Mouse (Mus musculus) left cerebral cortex, postnatal 36 days (tissue): ENCODE data around the gene Ntn4. TPM values are rescaled to one million over a fixed set of nuclear protein-coding genes. Genes with fewer than 3 reads are reported as not detected.
"Not testable (repeated sequence)": the region's sequence is repeated elsewhere in the genome, so short reads cannot be mapped to it uniquely, and the experiment has no call there.

Experiments used
- DNase-seq, 2 experiments: peaks; one replicate each; pipeline ENCODE4 v3.0.0; 2021 to 2022; ENCODE audit warnings: low spot score in 2 of 2, mixed read lengths in 1 of 2
- intact Hi-C: fragments of 180-260 bp; cut with DNase I; formaldehyde crosslinking; loops from one replicate; pipeline ENCODE4 v1.15.1; 2025
- total RNA-seq, 2 experiments: library from RNA; stranded (reverse); gene quantifications; 2 replicates each; pipeline ENCODE4 v1.2.3; 2021

Ntn4 gene
- total RNA-seq, 2 experiments from 2014 or later: 9.6 to 13.2 TPM

DNA sequence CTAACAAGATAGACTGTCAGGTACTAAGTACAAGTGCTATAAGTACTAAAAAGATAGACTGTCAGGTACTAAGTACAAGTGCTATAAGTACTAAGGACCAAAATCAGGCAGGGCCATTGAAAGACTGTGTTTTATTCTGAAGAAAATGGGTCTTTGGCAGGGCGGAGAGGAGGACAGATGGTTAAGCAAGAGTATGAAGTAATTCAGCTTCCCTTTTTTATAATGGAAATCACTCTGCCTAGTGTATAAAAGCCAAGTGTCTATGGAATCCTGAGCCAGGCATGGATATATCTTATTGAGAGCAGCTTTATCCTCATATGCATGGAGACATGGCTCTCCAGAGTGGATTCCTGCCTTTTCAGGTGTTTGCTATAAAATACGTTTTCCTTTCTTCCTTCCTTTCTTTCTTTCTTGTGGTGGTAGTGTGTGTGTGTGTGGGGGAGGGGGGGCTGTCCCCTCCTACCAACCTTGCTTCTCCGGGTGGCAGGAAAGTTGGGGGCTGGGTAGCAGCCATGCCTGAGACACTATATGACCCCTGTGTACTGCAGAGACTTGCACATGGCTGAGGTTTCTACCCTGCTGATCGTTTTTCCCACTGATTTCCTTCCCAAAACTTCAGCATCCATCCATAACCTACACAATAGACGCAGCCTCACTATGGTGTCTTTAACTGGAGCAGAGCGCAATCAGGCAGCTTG is 40.3 kb downstream of the Ntn4 start:
- intact Hi-C loops: no loop called here
- DNase-seq: no peak

DNA sequence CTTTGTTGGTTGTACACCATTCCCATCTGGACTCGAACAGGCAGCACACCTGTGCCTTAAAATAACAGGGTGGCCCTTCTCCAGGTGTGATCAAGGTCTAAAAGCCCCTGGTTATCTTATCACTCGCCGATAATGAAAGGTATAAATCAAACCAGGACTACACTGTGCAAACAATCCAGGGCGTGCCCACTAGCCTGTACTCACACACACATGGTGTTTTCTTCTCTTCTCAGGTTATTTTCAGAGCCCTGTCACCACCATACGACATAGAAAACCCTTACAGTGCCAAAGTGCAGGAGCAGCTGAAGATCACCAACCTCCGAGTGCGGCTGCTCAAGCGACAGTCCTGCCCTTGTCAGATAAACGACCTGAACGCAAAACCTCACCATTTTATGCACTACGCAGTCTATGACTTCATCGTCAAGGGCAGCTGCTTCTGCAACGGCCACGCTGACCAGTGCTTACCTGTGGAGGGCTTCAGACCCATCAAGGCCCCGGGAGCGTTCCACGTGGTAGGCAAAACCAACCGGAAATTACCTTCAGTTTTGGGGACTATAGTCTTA is 41.8 kb downstream of the Ntn4 start:
- intact Hi-C loops: no loop called here
- no peak for DNase-seq

DNA sequence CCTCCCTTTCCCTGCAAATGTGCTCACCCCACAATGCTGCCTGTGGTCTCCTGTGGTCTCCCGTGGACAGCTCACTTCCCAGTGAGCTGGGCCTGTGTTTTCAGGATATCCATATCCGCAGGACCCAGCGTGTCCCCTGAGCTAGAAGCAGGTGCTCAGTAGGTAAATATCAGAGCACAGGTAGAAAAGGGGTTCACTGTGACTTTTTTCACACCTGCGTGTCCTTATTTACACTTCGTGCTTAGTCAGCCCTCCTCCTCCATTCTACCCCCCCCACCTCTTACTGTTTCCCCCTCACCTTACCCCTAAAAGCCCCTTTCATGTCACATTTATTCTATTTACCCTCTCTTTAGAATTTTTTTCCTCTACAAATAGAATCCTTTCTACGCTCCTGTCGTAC is 42.7 kb downstream of the Ntn4 start:
- no peak for DNase-seq
- intact Hi-C loops: no loop called here

DNA sequence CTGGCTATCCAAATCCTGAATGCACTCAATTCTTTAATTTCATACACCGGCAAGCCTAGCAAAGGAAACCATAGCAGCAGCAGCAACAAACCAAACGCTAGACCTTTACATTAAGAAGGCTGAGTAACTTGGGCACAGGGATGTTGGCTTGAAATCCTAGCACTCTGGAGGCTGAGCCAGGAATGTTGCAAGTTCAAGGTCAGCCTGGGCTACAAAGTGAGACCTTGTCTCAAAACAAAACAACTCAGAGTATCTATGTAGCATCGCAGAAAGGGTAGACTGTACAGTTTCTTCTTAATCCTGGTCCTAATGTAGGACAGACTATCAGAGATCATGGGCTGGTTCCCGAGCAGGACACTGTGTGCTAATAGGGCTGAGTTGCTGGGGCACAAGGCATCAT is 43.4 kb downstream of the Ntn4 start:
- no peak for DNase-seq
- intact Hi-C loops: no loop called here

DNA sequence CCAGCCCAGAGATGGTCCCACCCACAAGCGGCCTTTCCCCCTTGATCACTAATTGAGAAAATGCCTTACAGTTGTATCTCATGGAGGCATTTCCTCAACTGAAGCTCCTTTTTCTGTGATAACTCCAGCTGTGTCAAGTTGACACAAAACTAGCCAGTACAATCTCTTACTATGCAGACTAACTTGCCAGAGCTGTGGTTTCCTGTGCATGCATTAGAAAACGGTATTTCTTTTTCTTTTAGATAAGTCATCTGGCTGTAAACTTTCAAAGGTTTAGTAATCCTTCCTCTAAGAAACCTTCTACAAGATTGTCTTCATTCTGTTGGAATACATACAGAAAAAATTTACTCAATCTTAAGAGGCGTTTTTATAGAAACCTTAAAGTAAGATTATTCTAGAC is 44.9 kb downstream of the Ntn4 start:
- intact Hi-C loops, DNase-seq: not testable (repeated sequence)

DNA sequence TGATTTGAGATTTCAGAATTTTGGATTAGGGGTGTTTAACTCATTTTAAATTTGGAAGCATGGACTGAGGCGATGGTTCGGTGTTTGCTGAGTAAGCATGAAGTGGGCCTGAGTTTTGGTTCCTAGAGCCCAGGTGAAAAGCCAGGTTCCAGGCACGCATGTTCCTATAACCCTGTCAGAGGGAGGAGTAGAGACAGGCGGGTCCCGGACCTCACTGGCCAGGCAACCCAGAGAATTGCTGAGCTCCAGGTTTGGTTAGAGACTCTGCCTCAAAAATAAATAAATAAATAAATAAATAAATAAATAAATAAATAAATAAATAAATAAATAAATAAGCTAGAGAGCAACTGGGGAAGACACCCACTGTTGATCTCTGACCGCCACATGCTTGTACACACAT is 46.1 kb downstream of the Ntn4 start:
- intact Hi-C loops: no loop called here
- DNase-seq: no peak

DNA sequence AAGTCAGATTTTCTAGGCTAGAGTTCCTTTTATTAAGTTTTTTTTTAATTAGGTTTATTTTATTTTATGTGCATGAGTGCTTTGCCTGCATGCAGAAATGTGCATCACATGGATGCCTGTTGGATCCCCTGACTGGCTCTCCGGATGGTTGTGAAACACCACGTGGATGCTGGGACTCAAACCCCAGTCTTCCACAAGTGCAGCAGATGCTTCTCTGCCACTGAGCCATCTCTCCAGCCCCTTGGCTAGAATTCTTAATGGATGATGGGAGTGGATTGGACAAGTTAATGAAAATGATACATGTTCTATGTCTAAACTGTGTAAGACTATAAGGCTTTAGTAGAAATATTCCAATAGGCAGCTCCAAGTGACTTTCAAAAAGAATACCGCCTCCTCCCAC is 47.3 kb downstream of the Ntn4 start:
- intact Hi-C loops: no loop called here
- no peak for DNase-seq

DNA sequence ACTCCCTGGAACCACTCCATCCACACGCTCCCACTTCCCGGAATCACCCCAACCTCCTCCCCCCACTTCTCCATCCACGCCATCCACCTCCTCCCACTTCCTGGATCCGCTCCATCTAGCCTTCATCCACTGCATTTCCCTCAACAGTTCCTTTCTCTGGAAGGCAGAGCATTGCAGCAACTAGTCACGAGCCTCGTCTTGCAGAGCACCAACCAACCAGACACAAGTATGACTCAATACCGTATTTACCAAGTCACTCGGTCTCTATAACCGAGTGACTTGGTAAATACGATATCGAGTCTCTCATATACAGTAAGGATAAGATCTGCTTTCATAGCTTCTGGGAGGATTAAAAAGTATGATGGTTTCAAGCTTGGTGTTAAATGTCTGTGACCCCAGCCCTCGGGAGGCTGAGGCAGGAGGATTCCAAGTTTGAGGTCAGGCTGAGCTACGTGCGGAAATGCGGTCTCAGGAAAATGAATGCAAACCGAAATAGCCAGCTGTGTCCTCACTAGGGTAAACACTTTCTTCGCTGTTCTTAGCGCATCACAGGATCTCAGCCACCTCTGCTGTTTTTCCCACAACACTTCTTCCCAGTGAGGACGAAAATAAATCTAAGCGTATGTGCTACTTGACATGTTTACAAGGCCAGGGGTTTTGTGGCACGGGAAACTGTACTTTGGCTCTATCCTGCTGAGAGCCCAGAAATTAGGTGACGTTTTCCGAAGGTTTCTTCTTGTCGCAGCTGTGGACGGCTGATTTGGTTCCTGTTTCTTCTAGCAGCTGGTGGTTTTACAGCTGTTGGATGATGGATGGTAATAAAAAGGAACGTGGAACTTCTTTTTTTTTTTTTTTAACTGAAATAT is 48.1 kb downstream of the Ntn4 start:
- intact Hi-C loops: no loop called here
- no peak for DNase-seq

DNA sequence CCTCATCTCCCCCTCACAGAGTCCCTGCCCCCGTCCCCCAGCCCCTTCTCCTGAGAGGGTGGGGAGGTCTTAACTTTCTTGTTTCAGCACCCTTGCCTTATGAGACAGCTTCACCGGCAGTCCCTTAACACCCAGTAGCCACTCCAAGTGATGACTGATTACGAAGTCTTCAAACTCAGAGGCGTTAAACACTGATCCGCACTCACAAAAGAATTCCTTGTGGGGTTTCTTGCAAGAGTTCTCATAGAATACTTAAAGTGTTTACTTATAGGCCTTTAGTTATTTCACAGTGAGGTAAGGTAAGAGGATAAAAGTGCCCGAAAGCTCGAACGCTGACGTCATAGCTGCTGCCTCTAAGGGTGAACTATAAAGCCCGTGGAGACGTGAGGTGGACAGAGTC is 50.9 kb downstream of the Ntn4 start:
- intact Hi-C loops: no loop called here
- DNase-seq: no peak

DNA sequence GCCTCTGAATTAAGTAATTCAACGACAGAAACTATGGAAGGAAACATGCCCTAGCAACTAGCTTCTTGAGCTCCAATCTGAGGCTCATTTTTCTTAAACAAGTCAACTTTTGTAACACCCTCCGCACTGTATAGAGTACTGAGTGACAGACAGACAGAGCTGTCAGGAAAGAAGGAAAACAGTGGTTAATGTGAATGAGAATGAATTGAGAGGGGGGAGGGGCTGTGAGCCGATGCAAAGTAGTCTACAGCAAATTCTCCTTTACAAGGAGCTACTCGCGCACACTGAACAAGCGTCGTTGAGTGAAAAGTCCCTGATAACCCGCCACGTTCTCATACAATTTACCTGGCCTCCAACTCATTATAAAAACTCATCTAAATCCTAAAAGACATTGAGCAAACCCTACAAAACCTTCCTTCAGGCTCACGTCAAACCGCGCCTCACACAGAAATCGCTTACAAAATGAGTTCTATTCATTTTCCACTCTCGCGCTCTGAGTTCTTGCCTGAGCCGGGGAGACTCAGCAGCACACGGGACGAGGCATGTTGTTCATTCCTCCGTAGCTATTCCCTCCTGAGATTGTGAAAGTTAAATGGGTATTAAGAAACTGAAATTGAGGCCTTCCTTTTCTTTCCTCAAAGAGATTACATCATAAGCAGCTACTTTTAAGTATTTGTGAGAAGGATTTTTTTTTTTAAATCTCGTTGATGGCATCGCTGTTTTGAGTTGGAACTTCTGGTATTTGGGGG is 54.7 kb downstream of the Ntn4 start:
- no peak for DNase-seq

DNA sequence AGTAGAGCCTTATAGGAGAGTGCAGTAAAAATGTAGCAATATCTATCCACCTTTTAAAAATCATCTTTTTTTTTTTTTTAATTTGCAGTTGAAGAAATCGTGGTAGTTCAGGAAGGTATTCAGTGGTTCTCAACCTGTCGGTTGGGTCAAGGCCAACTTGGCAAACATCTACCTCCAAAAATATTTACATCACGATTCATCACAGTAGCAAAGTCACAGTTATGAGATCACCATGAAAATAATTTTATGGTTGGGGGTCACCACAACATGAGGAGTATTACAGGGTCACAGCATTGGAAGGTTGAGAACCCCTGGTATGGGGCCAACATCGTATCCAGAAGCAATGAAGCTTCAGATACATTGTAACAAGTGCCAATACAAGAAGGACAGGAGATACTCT is 55.5 kb downstream of the Ntn4 start:
- intact Hi-C loops: no loop called here

More for the DNA sequence above, 54.7 kb downstream of the Ntn4 start:
- intact Hi-C loops: no loop called here

DNA sequence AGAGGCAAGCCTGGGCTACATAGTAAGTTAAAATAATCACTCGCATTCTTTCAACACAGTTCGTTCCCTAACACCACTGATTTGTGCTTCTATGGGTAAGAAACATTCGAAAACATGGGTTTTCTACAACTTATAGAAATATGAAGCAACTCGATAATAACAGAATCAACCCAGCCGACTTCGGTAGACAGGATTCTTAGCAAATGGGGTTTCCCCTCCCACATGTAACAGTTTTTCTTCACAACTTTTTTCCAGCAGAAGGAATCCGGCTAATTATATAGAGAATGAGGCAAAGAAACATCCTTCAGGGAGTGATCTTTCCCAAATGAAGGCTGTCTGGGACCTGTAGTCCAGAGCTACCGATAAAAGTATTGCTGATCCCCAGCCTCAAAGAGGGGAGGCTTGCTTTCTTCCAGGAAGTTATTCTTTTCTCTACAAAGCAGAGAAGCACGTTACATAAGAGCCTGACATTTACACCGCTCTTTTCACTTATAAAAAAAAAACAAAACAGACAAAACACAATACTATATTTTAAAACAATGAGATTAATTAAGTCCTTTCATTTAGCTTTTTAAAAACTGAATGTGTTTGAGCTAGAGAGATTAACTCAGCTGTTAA is 57.5 kb downstream of the Ntn4 start:
- no peak for DNase-seq
- intact Hi-C loops: no loop called here

More for the DNA sequence above, 55.5 kb downstream of the Ntn4 start:
- no peak for DNase-seq

DNA sequence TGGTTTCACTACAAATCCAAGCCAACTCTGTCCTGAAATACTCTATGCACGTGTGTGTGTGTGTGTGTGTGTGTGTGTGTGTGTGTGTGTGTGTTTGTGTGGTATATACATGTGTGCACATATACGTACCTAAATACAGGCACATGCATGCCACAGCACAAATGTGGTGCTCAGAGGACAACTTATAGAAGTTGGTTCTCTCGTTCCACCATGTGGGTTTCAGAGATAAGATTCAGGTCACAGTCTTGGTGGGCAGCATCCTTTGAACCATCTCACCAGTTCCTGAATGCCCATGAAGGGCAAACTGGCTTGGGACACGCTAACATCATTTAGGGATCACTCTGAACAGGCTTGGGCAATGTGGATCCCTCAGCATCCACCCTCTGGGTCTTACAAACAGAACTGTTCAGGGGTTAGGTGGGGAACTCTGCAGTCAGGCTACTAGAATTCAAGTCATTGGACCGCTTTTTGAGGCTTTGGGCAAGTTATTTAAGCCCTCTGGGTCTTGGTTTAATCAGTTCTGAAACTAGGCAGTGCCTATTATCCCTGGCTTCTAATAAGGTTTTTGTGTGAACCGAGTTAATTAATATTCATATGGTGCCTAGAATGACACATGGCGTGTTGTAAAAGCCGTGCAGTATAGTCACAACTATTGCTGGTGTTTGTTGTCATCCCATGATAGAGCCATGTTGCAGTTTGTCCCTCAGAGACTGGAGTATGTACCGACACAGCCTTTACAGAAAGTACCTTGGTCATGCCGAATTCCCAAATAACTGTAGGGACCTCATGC is 59.4 kb downstream of the Ntn4 start:
- intact Hi-C loops: no loop called here
- no peak for DNase-seq

DNA sequence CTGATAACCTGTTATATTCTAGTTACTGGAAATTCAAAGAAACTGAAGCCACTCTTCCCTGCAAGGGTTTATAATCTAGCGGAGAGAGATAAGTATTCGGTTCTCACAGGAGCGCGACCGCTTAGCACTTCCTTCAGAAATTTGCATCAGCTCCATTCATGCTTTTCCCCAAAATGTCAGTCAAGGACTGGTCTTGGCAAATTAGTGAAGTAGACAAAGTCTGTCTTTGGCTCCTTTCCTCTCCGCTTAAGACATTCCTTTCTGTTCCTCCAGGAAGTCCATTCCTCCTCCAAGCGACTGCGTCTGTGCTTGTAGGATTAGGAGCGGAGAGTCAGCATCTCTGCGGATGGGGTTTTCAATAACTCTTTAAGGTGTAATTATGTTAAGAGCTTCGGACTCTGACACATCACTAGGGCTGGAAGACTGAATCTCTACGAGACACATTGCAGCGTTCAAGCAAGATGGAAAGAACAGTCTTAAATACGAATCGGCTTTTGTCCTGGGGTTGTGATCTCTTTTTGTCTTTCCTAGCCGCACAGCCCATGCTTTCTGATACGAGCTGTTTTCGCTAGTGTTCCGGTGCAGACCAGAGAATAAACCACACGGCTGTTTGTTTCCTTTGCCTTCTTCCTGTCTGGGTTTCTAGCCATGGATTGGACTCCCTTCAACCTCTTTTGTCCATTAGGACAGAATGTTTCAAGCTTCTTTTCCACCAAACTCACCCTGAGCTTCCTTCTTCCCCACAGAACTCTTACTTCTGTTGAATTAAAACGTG is 60.3 kb downstream of the Ntn4 start:
- intact Hi-C loops: no loop called here
- DNase-seq: no peak

DNA sequence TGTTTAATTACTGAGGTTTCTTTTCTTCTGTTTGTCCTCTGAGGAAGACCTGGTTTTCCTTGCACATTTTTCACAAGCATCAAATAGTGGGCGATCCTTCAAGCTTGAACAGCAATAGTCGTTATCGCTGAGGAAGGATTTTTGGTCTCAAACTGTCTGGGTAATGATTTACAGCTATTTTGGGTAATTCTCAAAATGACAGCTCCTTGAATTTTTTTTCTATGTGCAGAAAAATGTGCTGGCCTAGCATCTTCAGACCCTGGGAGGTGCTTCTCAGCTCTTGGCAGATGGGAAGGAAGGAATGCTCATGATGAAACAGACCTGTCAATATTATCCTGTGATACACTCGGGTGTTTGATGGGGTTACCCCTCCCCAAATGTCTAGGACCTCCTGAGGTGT is 63.5 kb downstream of the Ntn4 start:
- intact Hi-C loops: no loop called here

DNA sequence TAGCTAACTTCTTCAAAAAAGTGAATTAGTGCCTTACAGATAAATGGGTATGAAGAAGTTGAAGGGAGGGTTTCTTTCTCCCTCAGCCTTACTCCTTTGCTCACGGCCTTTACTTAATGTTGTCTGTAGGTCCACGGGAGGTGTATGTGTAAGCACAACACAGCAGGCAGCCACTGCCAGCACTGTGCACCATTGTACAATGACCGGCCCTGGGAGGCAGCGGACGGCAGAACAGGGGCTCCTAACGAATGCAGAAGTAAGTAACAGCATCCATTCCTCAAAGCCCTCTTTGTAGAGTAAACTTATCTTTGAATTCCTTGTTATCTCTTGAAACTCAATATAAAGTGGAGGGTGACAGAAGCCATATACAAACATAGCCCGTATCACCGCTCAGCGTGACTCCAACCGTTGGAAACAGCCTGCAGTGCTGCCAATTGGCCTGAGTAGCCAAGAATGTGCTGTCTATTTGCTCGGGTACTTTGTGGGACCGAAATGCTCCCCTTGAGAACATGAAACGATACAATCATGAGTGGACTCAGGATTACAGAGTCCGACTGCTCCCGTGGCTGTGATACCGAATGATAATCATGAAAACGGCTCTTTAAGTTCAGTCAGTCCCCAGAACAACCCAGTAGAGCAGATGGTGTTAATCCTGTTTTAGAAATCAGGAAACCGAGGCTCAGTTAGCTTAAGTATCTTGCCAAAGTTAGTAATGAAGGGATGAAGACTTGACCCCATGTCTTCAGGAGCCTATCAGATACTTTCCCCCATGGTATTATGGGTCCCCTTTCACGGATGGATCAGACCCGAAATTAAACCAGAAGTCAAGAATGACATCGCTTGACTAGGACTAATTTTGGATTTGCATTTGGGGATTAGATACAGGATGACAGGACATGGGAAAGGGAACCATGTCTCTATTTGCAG is 66.9 kb downstream of the Ntn4 start:
- DNase-seq: no peak
- intact Hi-C loops: no loop called here

More for the DNA sequence above, 63.5 kb downstream of the Ntn4 start:
- DNase-seq: no peak

DNA sequence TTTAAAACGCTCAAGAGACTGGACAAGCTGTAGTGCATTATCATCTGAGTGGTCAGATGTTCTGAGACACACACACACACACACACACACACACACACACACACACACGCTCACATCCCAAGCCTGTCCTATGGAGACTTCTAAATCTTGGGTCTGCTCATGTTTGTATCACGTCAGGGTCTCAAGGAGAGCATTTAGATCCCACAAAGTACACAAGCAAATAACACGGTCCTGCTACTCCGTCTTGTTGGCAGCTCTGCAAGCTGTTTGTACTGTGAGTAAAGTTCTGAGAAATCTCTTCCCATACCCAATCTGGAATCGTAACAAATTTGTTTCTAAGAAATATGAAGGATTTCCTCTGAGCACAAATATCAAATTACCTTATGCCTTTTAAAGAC is 67.6 kb downstream of the Ntn4 start:
- no peak for DNase-seq
- intact Hi-C loops: no loop called here
